Mouse (Mus musculus) CH12.LX (cell line): ENCODE measurements at regions not wholly inside any gene's neighbourhood (a gene's known extent, or its start where the extent isn't known, plus 50 kb on each side); places are given as distances from the start of the nearest gene placed in this dataset.

Experiments used
- DNase-seq: peaks from one replicate; pipeline ENCODE4 v3.0.0-alpha.2; 2013; ENCODE audit errors: extremely low read depth
- H3K27ac ChIP-seq: 2 replicates; pipeline ENCODE4 v1.5.1; 2012; ENCODE audit warnings: low read depth, mild to moderate bottlenecking, control low read depth, moderate library complexity; ENCODE audit not compliant: insufficient read depth
- H3K27me3 ChIP-seq: replicated peaks from 2 replicates; pipeline ENCODE3; 2012; ENCODE audit warnings: inconsistent platforms
- H3K36me3 ChIP-seq, 2 experiments: replicated peaks in 1 of 2; 2 replicates each; pipeline versions ENCODE3 to v1.6.1; 2012; ENCODE audit warnings: inconsistent platforms in 1 of 2, low read length in 1 of 2, mild to moderate bottlenecking in 1 of 2, mixed read lengths in 1 of 2, moderate library complexity in 1 of 2; ENCODE audit not compliant: control insufficient read depth in 1 of 2, insufficient read depth in 1 of 2
- H3K4me1 ChIP-seq, 2 experiments: 2 replicates each; pipeline ENCODE4 v1.6.1; 2012; ENCODE audit warnings: inconsistent platforms in 1 of 2, moderate library complexity in 1 of 2; ENCODE audit not compliant: insufficient read depth in 2 of 2, control insufficient read depth in 1 of 2
- H3K4me2 ChIP-seq: 2 replicates; pipeline ENCODE4 v1.6.1; 2012; ENCODE audit warnings: low read depth, mild to moderate bottlenecking, control low read depth; ENCODE audit not compliant: poor library complexity, insufficient read depth, severe bottlenecking
- H3K4me3 ChIP-seq, 3 experiments: fragments of 150-350 bp in 1 of 3; sonication (generic) in 1 of 3; replicated peaks in 1 of 3; 2 replicates each; pipeline versions ENCODE3 to v1.5.1; 2011 to 2012; ENCODE audit warnings: low read depth in 2 of 3, low read length in 2 of 3, mild to moderate bottlenecking in 2 of 3, moderate library complexity in 2 of 3, control low read depth in 1 of 3, improper control_type of control experiment in 1 of 3, inconsistent platforms in 1 of 3, mixed read lengths in 1 of 3; ENCODE audit not compliant: poor library complexity in 1 of 3
- H3K79me2 ChIP-seq: replicated peaks from 2 replicates; pipeline ENCODE4 v1.6.1; 2012; ENCODE audit warnings: mild to moderate bottlenecking, moderate library complexity; ENCODE audit not compliant: control insufficient read depth, poor library complexity, insufficient read depth, severe bottlenecking; ENCODE audit errors: extremely low read depth
- H3K9ac ChIP-seq: 2 replicates; pipeline ENCODE4 v1.6.1; 2012; ENCODE audit warnings: low read depth, mild to moderate bottlenecking, control low read depth, moderate library complexity; ENCODE audit not compliant: insufficient read depth
- H3K9me3 ChIP-seq: replicated peaks from 2 replicates; pipeline ENCODE3; 2012; ENCODE audit warnings: low read length, inconsistent platforms, mixed read lengths
- BHLHE40 ChIP-seq: IDR thresholded peaks from 2 replicates; pipeline ENCODE4 v1.6.1; 2011; ENCODE audit warnings: mild to moderate bottlenecking, low read depth, low read length, improper control_type of control experiment
- CHD1 ChIP-seq: IDR thresholded peaks from 2 replicates; pipeline ENCODE4 v1.6.1; 2012; ENCODE audit warnings: low read depth, low read length, improper control_type of control experiment, inconsistent platforms
- CHD2 ChIP-seq: IDR thresholded peaks from 2 replicates; pipeline ENCODE4 v1.6.1; 2011; ENCODE audit warnings: low read length, improper control_type of control experiment
- CTCF ChIP-seq, 2 experiments: IDR thresholded peaks in 1 of 2; conservative IDR thresholded peaks in 1 of 2; 2 replicates each; pipeline ENCODE4 v1.5.1; 2011 to 2012; ENCODE audit warnings: low read depth in 2 of 2, low read length in 2 of 2, improper control_type of control experiment in 1 of 2, inconsistent platforms in 1 of 2, mild to moderate bottlenecking in 1 of 2, moderate library complexity in 1 of 2
- E2F4 ChIP-seq: IDR thresholded peaks from 2 replicates; pipeline ENCODE4 v1.6.1; 2011; ENCODE audit warnings: low read depth, low read length, improper control_type of control experiment; ENCODE audit not compliant: insufficient replicate concordance
- EP300 ChIP-seq: IDR thresholded peaks from 2 replicates; pipeline ENCODE4 v1.6.1; 2011; ENCODE audit warnings: low read length, improper control_type of control experiment
- ETS1 ChIP-seq: conservative IDR thresholded peaks from 2 replicates; pipeline ENCODE4 v1.6.1; 2012; ENCODE audit warnings: low read depth, mild to moderate bottlenecking, inconsistent platforms, low read length, improper control_type of control experiment, moderate library complexity
- GABPA ChIP-seq: IDR thresholded peaks from 2 replicates; pipeline ENCODE4 v1.6.1; 2012; ENCODE audit warnings: low read depth, low read length, improper control_type of control experiment, inconsistent platforms; ENCODE audit not compliant: insufficient replicate concordance
- HCFC1 ChIP-seq: IDR thresholded peaks from 2 replicates; pipeline ENCODE4 v1.6.1; 2012; ENCODE audit warnings: low read depth, mild to moderate bottlenecking, inconsistent platforms, low read length, improper control_type of control experiment
- JUND ChIP-seq: conservative IDR thresholded peaks from 2 replicates; pipeline ENCODE4 v1.6.1; 2011; ENCODE audit warnings: low read depth, low read length, improper control_type of control experiment
- KAT2A ChIP-seq: IDR thresholded peaks from 2 replicates; pipeline ENCODE4 v1.6.1; 2012; ENCODE audit warnings: low read length, improper control_type of control experiment, inconsistent platforms; ENCODE audit not compliant: insufficient replicate concordance
- MAFK ChIP-seq: IDR thresholded peaks from 2 replicates; pipeline ENCODE4 v1.6.1; 2011; ENCODE audit warnings: low read length, improper control_type of control experiment; ENCODE audit not compliant: insufficient replicate concordance
- MAZ ChIP-seq: IDR thresholded peaks from 2 replicates; pipeline ENCODE4 v1.6.1; 2012; ENCODE audit warnings: low read depth, mild to moderate bottlenecking, inconsistent platforms, low read length, improper control_type of control experiment, moderate library complexity
- MEF2A ChIP-seq: IDR thresholded peaks from 2 replicates; pipeline ENCODE4 v1.6.1; 2014; ENCODE audit warnings: low read depth, mild to moderate bottlenecking, inconsistent platforms, low read length, improper control_type of control experiment, borderline replicate concordance
- MXI1 ChIP-seq: IDR thresholded peaks from 2 replicates; pipeline ENCODE4 v1.6.1; 2011; ENCODE audit warnings: mild to moderate bottlenecking, low read depth, low read length, improper control_type of control experiment
- POLR2AphosphoS2 ChIP-seq: IDR thresholded peaks from 2 replicates; pipeline ENCODE4 v1.6.1; 2011; ENCODE audit warnings: low read depth, low read length, improper control_type of control experiment
- RCOR1 ChIP-seq: conservative IDR thresholded peaks from 2 replicates; pipeline ENCODE4 v1.6.1; 2012; ENCODE audit warnings: low read depth, mild to moderate bottlenecking, inconsistent platforms, low read length, improper control_type of control experiment
- SIN3A ChIP-seq: IDR thresholded peaks from 2 replicates; pipeline ENCODE4 v1.6.1; 2012; ENCODE audit warnings: low read length, improper control_type of control experiment, inconsistent platforms
- SMC3 ChIP-seq: IDR thresholded peaks from 2 replicates; pipeline ENCODE4 v1.6.1; 2011; ENCODE audit warnings: low read depth, low read length, improper control_type of control experiment
- TBP ChIP-seq: conservative IDR thresholded peaks from 2 replicates; pipeline ENCODE4 v1.6.1; 2011; ENCODE audit warnings: low read depth, low read length, improper control_type of control experiment
- TCF12 ChIP-seq: IDR thresholded peaks from 2 replicates; pipeline ENCODE4 v1.6.1; 2014; ENCODE audit warnings: low read depth, mild to moderate bottlenecking, inconsistent platforms, low read length, improper control_type of control experiment
- USF1 ChIP-seq: IDR thresholded peaks from 2 replicates; pipeline ENCODE4 v1.6.1; 2014; ENCODE audit warnings: low read depth, mild to moderate bottlenecking, inconsistent platforms, low read length, improper control_type of control experiment
- USF2 ChIP-seq: conservative IDR thresholded peaks from 2 replicates; pipeline ENCODE4 v1.6.1; 2011; ENCODE audit warnings: low read depth, low read length, improper control_type of control experiment
- ZC3H11A ChIP-seq: IDR thresholded peaks from 2 replicates; pipeline ENCODE4 v1.6.1; 2012; ENCODE audit warnings: low read depth, mild to moderate bottlenecking, inconsistent platforms, low read length, improper control_type of control experiment
- ZKSCAN1 ChIP-seq: IDR thresholded peaks from 2 replicates; pipeline ENCODE4 v1.6.1; 2012; ENCODE audit warnings: low read depth, inconsistent platforms, low read length, improper control_type of control experiment, borderline replicate concordance
- ZMIZ1 ChIP-seq: IDR thresholded peaks from 2 replicates; pipeline ENCODE4 v1.6.1; 2012; ENCODE audit warnings: low read depth, mild to moderate bottlenecking, inconsistent platforms, low read length, improper control_type of control experiment
- dilution Hi-C: fragments of 300-500 bp; cut with MboI; formaldehyde crosslinking; loops from 2 replicates; pipeline ENCODE4 v1.14.3; 2020; ENCODE audit warnings: low sequenced_read_pairs; ENCODE audit not compliant: extremely low pct_unique_long_range_greater_than_20kb, extremely low pct_ligation_motif_present
- in situ Hi-C: fragments of 300-500 bp; cut with MboI; formaldehyde crosslinking; loops from 3 replicates; pipeline ENCODE4 v1.14.3; 2019; ENCODE audit warnings: low sequenced_read_pairs, low pct_ligation_motif_present, low pct_unique_long_range_greater_than_20kb, mixed read lengths

DNA sequence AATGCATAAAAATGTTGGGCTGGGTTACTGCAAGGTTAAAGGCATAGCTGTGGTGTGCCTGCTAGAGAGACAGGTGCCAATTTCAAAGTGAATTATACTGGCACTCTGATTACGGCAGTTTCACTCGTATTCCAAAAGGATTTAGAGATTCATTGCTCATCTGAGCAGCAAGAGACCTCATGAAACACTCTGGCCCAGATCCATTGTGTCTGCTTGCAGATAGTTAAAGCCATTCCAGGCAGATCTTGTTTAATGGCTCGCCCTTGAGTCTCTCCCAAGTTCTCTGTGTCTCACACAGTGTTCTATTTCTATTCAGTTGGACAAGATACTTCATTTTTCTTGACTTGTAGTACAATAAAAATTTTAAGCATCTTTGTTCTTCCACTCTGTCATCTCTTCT is 459.1 kb upstream of the C030005K15Rik start:
- H3K27me3 ChIP-seq: no peaks in the 10 kb centered on the region
- no peak overlapping the region for H3K4me2 ChIP-seq
- no peaks in the 10 kb centered on the region for H3K79me2 ChIP-seq
- no peak overlapping the region for H3K27ac ChIP-seq
- no peaks in the 10 kb centered on the region for H3K36me3 ChIP-seq
- no peak for TF ChIP-seq SMC3
- no peak for TF ChIP-seq CHD2
- no peak for TF ChIP-seq EP300
- TF ChIP-seq ZC3H11A: no peak
- no peak for TF ChIP-seq ETS1
- TF ChIP-seq CTCF (conservative IDR thresholded peaks at IDR 0.05 in 1 of 2, IDR thresholded peaks at IDR 0.05 in 1 of 2; ENCODE audit: low read depth in 2 of 2, low read length in 2 of 2): no peak
- no peak for TF ChIP-seq ZKSCAN1
- TF ChIP-seq SIN3A: no peak
- TF ChIP-seq USF1: no peak
- TF ChIP-seq TBP: no peak
- TF ChIP-seq ZMIZ1: no peak
- TF ChIP-seq POLR2AphosphoS2: no peak
- no peak for TF ChIP-seq GABPA
- no peak for DNase-seq
- no peak overlapping the region for H3K9ac ChIP-seq
- no peaks in the 10 kb centered on the region for H3K9me3 ChIP-seq
- no peak overlapping the region for H3K4me3 ChIP-seq
- in situ Hi-C loops: no loop called here
- dilution Hi-C loops: no loop called here
- no peaks in the 10 kb centered on the region for H3K4me1 ChIP-seq

DNA sequence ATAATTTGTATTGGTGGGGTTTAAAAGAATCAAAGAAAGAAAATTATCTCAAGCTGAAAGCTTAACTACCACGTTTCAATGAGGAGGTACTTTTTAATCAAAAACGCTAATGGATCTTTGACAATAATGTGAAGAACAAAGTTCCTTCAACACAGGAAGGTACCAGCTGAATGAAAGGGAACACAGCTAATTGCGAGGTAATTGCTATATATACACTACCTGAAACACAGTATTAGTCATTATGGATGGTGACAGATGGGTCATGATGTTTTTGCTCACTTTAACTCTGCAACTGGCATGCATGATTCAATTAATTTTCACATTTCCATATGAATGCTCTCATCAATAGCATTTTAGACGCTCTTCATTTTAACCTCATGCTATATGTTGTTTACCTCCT is 470.3 kb upstream of the C030005K15Rik start:
- Histone ChIP-seq H3K36me3 (no peaks in the 10 kb centered on the region), H3K27me3 (no peaks in the 10 kb centered on the region), H3K4me2 (no peak overlapping the region), H3K27ac (no peak overlapping the region), H3K9ac (no peak overlapping the region)
- in situ Hi-C loops: no loop called here
- TF ChIP-seq SIN3A (no peak), GABPA (no peak), EP300 (no peak), MAFK (no peak), E2F4 (no peak), HCFC1 (no peak), SMC3 (no peak), ETS1 (no peak), ZMIZ1 (no peak), USF2 (no peak), RCOR1 (no peak), MAZ (no peak), ZC3H11A (no peak), MXI1 (no peak), TCF12 (no peak), KAT2A (no peak), JUND (no peak), MEF2A (no peak), CHD1 (no peak), BHLHE40 (no peak)
- TF ChIP-seq, all 38 proteins: peak for 0
- no peak for DNase-seq
- dilution Hi-C loops: no loop called here
- no peak overlapping the region for H3K4me3 ChIP-seq
- no peaks in the 10 kb centered on the region for H3K79me2 ChIP-seq
- no peaks in the 10 kb centered on the region for H3K9me3 ChIP-seq
- H3K4me1 ChIP-seq: no peaks in the 10 kb centered on the region
